Mouse (Mus musculus): ENCODE results near the gene Slc12a1.

GRCm38 (mm10) chr2:125221673-125222072 is 69.4 kb downstream of the Slc12a1 start:
- no peak for TF ChIP-seq FLI1 (IDR thresholded peaks at IDR 0.05; ENCODE audit: low read length)
- TF ChIP-seq GATA1 (IDR thresholded peaks at IDR 0.05; ENCODE audit: borderline replicate concordance, low read length) = no peak

Data from megakaryocyte, embryonic 14.5 days (primary cell).